Mouse (Mus musculus) testis, adult 2 months (tissue): ENCODE measurements around the gene Bach2.

ENCODE experiments used
- CTCF ChIP-seq: fragments of 200-500 bp; IDR thresholded peaks from 2 replicates; pipeline ENCODE4 v1.5.1; 2012; ENCODE audit warnings: low read depth, mild to moderate bottlenecking, inconsistent platforms, low read length, moderate library complexity; ENCODE audit not compliant: control insufficient read depth, insufficient read depth, insufficient replicate concordance
- POLR2A ChIP-seq: fragments of 200-500 bp; IDR thresholded peaks from 2 replicates; pipeline ENCODE4 v1.6.1; 2012; ENCODE audit warnings: low read depth, mild to moderate bottlenecking, inconsistent platforms, low read length, moderate library complexity; ENCODE audit not compliant: control insufficient read depth

GRCm38 (mm10) chr4:32385121-32385520, 146.5 kb downstream of the Bach2 start:
- no peak for TF ChIP-seq CTCF
- TF ChIP-seq POLR2A, result no peak
